Mouse (Mus musculus) stomach, embryonic 14.5 days (tissue): ENCODE data around the gene Lax1. TPM values are rescaled to one million over a fixed set of nuclear protein-coding genes. Genes with fewer than 3 reads are reported as not detected.
A peak's percentile ranks its signal among the peaks of the same experiment; 100 is the strongest.

Experiments used
- ATAC-seq: fragments of 200-750 bp; cut with Nextera tagmentation; 2 replicates; pipeline ENCODE4 v1.8.0; 2017; ENCODE audit warnings: low read depth, moderate TSS enrichment; ENCODE audit not compliant: insufficient number of reproducible peaks, insufficient read depth, low FRiP score
- H3K27ac ChIP-seq: fragments of 300-500 bp; sonication (generic); 2 replicates; pipeline ENCODE4 v1.5.1; 2014; ENCODE audit warnings: mild to moderate bottlenecking, low read length, moderate library complexity, mixed read lengths
- H3K27me3 ChIP-seq: fragments of 300-500 bp; sonication (generic); 2 replicates; pipeline ENCODE4 v1.6.1; 2014; ENCODE audit warnings: low read length, control low read depth, mixed read lengths; ENCODE audit not compliant: control insufficient read depth, insufficient read depth
- H3K36me3 ChIP-seq: fragments of 300-500 bp; sonication (generic); 2 replicates; pipeline ENCODE4 v1.6.1; 2014; ENCODE audit warnings: mild to moderate bottlenecking, control low read depth, low read length, moderate library complexity, mixed read lengths; ENCODE audit not compliant: control insufficient read depth, insufficient read depth
- H3K4me1 ChIP-seq: fragments of 300-500 bp; sonication (generic); 2 replicates; pipeline ENCODE4 v1.6.1; 2014; ENCODE audit warnings: low read length, control low read depth, mixed read lengths; ENCODE audit not compliant: control insufficient read depth, insufficient read depth
- H3K4me2 ChIP-seq: fragments of 300-500 bp; sonication (generic); replicated peaks from 2 replicates; pipeline ENCODE4 v1.6.1; 2014; ENCODE audit warnings: low read depth, low read length, control low read depth
- H3K4me3 ChIP-seq: fragments of 300-500 bp; sonication (generic); 2 replicates; pipeline ENCODE4 v1.5.1; 2014; ENCODE audit warnings: low read depth, low read length, control low read depth
- H3K9ac ChIP-seq: fragments of 300-500 bp; sonication (generic); replicated peaks from 2 replicates; pipeline ENCODE4 v1.6.1; 2014; ENCODE audit warnings: low read depth, mild to moderate bottlenecking, control low read depth, low read length, moderate library complexity, mixed read lengths
- H3K9me3 ChIP-seq: fragments of 300-500 bp; sonication (generic); 2 replicates; pipeline ENCODE4 v1.6.1; 2016; ENCODE audit warnings: low read depth, low read length, control low read depth; ENCODE audit not compliant: control insufficient read depth
- WGBS: fragments of 180-500 bp; shearing (Covaris S2); extraction: QIAGEN DNeasy Blood & Tissue Kit; methylation state at CpG from one replicate; pipeline ENCODE4 v1.1.7; 2014; 5-methylcytosine and 5-hydroxymethylcytosine counted together
- polyA plus RNA-seq: library from polyadenylated mRNA; unstranded; fragments of >200 nt; fragmentation: Nextera tagmentation; extraction: Ambion mirVana; gene quantifications from 2 replicates; pipeline ENCODE4 v1.2.1, GENCODE M21; 2014

Gene Lax1
- polyA plus RNA-seq, 1 experiment from 2014 or later = 0.35 TPM

GRCm38 (mm10) chr1:133695901-133696300 lies 6.0 kb upstream of the Lax1 start:
- H3K9me3 ChIP-seq = no peaks in the 10 kb centered on the region
- H3K27me3 ChIP-seq = no peaks in the 10 kb centered on the region
- peaks cover 25% of the 10 kb centered on the region for H3K4me1 ChIP-seq
- no peak overlapping the region for H3K4me2 ChIP-seq
- 30% methylated on average over 7 of the region's 7 CpGs for WGBS
- H3K27ac ChIP-seq = peak overlapping the region; percentile 81
- no peak overlapping the region for H3K4me3 ChIP-seq
- no peaks in the 10 kb centered on the region for H3K36me3 ChIP-seq
- ATAC-seq = peak; percentile 60
- H3K9ac ChIP-seq = no peak overlapping the region

DNA sequence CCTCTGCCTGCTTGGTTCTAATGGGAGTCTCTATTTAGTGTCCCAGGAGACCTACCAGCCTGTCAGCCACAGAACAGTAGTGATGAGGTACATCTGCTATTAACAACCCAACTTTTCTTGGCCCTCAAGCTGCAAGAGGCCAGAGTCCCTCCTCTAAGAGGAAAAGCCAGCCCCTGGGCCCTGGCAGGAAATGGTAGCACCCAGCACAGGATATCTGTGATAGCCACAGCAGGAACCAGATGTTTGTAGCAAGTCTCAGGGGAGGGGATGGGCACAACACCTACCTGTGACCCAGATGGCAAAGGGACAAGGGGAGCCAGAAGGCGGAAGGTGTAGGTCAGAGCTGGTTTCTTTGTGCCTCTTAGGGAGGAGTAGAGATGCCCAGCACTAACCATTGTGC lies 5.0 kb upstream of the Lax1 start:
- H3K9me3 ChIP-seq = no peaks in the 10 kb centered on the region
- H3K4me2 ChIP-seq = no peak overlapping the region
- H3K4me1 ChIP-seq = peaks cover 25% of the 10 kb centered on the region
- peak overlapping the region; percentile 80 for H3K27ac ChIP-seq
- no peak for ATAC-seq
- no peaks in the 10 kb centered on the region for H3K27me3 ChIP-seq
- 88% methylated on average over 1 of the region's 1 CpGs for WGBS
- H3K4me3 ChIP-seq = no peak overlapping the region
- no peak overlapping the region for H3K9ac ChIP-seq
- no peaks in the 10 kb centered on the region for H3K36me3 ChIP-seq

DNA sequence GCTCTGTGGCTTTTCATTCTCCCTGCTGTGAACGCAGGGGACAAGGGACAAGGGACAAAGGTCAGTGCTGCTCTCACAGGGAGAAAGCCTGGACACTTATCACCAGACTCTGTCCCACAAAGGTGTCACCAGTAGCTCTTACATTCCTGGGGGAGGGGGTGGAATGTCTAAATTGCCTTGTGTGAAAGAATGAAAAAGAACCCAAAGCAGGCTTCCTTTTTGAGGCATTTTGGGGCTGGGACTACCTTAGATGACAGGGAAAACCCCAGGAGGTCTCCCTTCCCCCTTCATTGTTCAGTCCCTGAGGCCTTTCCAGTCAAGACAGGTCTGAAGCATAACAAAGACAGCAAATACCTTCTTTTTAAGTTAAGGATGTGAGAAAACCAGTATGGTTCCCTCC lies 4.4 kb upstream of the Lax1 start:
- 4% methylated on average over 1 of the region's 1 CpGs for WGBS
- no peaks in the 10 kb centered on the region for H3K27me3 ChIP-seq
- H3K36me3 ChIP-seq = no peaks in the 10 kb centered on the region
- no peaks in the 10 kb centered on the region for H3K9me3 ChIP-seq
- no peak overlapping the region for H3K4me2 ChIP-seq
- H3K27ac ChIP-seq = peak overlapping the region; percentile 80; the same call in 1 of the 2 replicates
- H3K4me1 ChIP-seq = peaks cover 25% of the 10 kb centered on the region
- no peak for ATAC-seq
- no peak overlapping the region for H3K9ac ChIP-seq
- no peak overlapping the region for H3K4me3 ChIP-seq

DNA sequence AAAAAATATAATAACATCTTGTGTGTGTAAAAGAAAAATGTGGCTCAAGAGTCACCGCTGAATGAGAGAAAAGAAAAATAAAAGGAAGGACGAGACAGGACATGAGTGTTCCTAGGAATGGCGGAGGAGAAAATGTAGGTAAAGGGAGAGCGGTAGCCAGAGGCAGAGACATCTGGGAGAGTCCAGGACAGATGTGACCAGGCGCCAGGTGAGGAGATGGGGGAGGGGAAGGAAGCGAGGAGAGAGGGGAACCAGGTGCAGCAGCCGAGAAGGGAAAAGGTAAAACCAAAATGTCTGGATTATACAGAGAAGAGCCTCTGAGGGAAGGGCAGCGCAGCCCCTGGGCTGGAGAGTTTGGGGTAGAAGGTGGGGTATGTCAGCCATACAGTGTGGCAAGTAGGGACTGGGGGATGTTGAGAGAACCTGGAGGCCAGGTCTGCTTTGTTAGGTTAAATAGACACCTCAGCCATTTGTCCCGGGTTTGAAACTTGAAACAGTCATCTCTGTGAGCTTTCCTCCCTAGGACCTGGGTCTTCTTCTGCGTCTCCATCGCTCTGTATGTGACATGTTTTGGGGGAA lies 3.7 kb upstream of the Lax1 start:
- Histone ChIP-seq H3K36me3 (no peaks in the 10 kb centered on the region), H3K27me3 (no peaks in the 10 kb centered on the region), H3K27ac (peak overlapping the region; percentile 80; the same call in 1 of the 2 replicates), H3K4me2 (no peak overlapping the region), H3K9me3 (no peaks in the 10 kb centered on the region), H3K4me1 (peaks cover 25% of the 10 kb centered on the region), H3K9ac (no peak overlapping the region), H3K4me3 (no peak overlapping the region)
- ATAC-seq = no peak
- WGBS = 59% methylated on average over 11 of the region's 11 CpGs

- H3K9ac ChIP-seq = no peak overlapping the region
- no peak overlapping the region for H3K4me3 ChIP-seq
- H3K27me3 ChIP-seq = no peaks in the 10 kb centered on the region
- no peak overlapping the region for H3K4me2 ChIP-seq
- no peaks in the 10 kb centered on the region for H3K36me3 ChIP-seq
- ATAC-seq = no peak
- 38% methylated on average over 4 of the region's 4 CpGs for WGBS
- H3K4me1 ChIP-seq = peaks cover 25% of the 10 kb centered on the region
- no peak overlapping the region for H3K27ac ChIP-seq
- no peaks in the 10 kb centered on the region for H3K9me3 ChIP-seq
Observed at GRCm38 (mm10) chr1:133692195-133692594, 2.3 kb upstream of the Lax1 start.

- 94% methylated on average over 6 of the region's 6 CpGs for WGBS
- Histone ChIP-seq H3K27ac (no peak overlapping the region), H3K4me3 (no peak overlapping the region), H3K9me3 (no peaks in the 10 kb centered on the region), H3K27me3 (no peaks in the 10 kb centered on the region), H3K4me1 (peaks cover 17% of the 10 kb centered on the region), H3K4me2 (no peak overlapping the region), H3K9ac (no peak overlapping the region), H3K36me3 (no peaks in the 10 kb centered on the region)
- ATAC-seq = no peak
Observed at GRCm38 (mm10) chr1:133691046-133691445, 1.1 kb upstream of the Lax1 start.

DNA sequence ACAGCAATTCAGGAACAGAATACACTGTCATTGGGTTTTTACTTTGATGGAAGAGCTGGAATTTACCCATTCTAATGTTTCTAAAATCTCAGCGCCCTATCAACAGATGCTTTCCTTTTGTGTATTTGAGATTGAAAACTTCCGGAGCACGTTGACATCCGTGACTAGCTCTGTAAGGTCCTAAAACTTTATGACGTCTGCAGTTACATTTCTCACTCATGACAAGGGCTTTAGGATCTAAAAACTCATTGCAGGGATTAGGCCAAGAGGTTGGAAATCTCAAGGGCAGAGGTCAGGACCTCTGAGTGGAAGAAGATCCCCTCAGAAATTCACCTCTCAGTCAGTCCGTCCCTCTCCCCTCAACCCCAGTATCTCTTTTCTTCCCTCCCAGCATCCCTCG lies 1.6 kb downstream of the Lax1 start:
- Histone ChIP-seq H3K9ac (no peak overlapping the region), H3K36me3 (no peaks in the 10 kb centered on the region), H3K4me1 (no peaks in the 10 kb centered on the region), H3K27ac (no peak overlapping the region), H3K27me3 (no peaks in the 10 kb centered on the region), H3K9me3 (no peaks in the 10 kb centered on the region), H3K4me2 (no peak overlapping the region), H3K4me3 (no peak overlapping the region)
- 60% methylated on average over 7 of the region's 7 CpGs for WGBS
- no peak for ATAC-seq

- 65% methylated on average over 10 of the region's 10 CpGs for WGBS
- H3K9me3 ChIP-seq = no peaks in the 10 kb centered on the region
- H3K4me3 ChIP-seq = no peak overlapping the region
- H3K27ac ChIP-seq = no peak overlapping the region
- H3K36me3 ChIP-seq = no peaks in the 10 kb centered on the region
- H3K4me1 ChIP-seq = no peaks in the 10 kb centered on the region
- H3K9ac ChIP-seq = no peak overlapping the region
- no peaks in the 10 kb centered on the region for H3K27me3 ChIP-seq
- no peak for ATAC-seq
- no peak overlapping the region for H3K4me2 ChIP-seq
Observed at GRCm38 (mm10) chr1:133685749-133686519, 4.0 kb downstream of the Lax1 start.
